Comparison of ENCODE assay signal across 18 mouse cellular contexts in the genomic region with DNA sequence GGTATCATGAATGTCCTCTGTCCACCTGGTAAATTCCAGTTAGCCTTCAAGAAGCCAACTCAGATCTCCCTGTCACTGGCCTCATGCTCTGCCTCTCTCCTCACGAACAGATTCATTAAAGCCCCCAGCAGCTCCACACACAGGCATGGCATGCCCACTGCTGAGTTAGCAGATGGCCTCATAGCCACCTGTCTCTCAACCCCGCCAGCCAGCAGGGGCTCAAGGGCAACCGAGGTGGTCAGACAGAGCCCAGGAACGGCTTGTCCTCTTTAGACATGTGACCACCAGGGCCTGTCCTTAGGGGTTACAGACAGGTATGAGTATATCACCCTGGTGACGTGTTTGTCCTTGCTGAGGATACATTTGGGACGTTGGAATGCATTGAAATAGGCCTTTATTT. TPM values are rescaled to one million over a fixed set of nuclear protein-coding genes. Genes with fewer than 3 reads are reported as not detected.
A peak's percentile ranks its signal among the peaks of the same experiment; 100 is the strongest.
DNase-seq lines count a peak whose midpoint lies in the region; TF ChIP-seq lines count a peak whose summit lies in the region.
"Had no signal": no experiment of that assay in that cellular context is flagged by ENCODE, and none has a peak within 500 bp of the region (broad histone marks: within the 10 kb centered on the region; RNA-seq: fewer than 3 reads in every experiment).

No protein-coding gene starts in this region.

- no peaks in the 10 kb centered on the region for H3K36me3 ChIP-seq in myocyte (ENCODE audit: control insufficient read depth, insufficient read depth)
- H3K36me3 ChIP-seq: liver, embryonic 15.5 days; midbrain, embryonic 15.5 days had no signal

- peak; percentile 64 for DNase-seq in gastrocnemius, postnatal 25 days
- DNase-seq in gastrocnemius, postnatal 10 days = no peak
- DNase-seq in heart, postnatal 4 days = peak; percentile 39
- no peak for DNase-seq in heart, postnatal 14 days
- peak; percentile 58 for DNase-seq in cerebellum, adult 8-10 months
- no peak for DNase-seq in layer of hippocampus, adult 8-10 months (ENCODE audit: low spot score in 2 of 2)
- DNase-seq: adrenal gland, postnatal 10 days; B cell, adult 2 months; forebrain, postnatal 0 days; thymus, postnatal 4 days had no signal

- intact Hi-C loops in heart, postnatal 14 days (cut with DNase I) = no loop called here

- H3K79me2 ChIP-seq in myocyte (ENCODE audit: control insufficient read depth, insufficient read depth) = no peaks in the 10 kb centered on the region

- no peak overlapping the region for H3ac ChIP-seq in myocyte (ENCODE audit: control insufficient read depth, insufficient read length)

- H3K27me3 ChIP-seq in myocyte (ENCODE audit: control insufficient read depth, insufficient read depth, insufficient read length) = no peaks in the 10 kb centered on the region
- H3K27me3 ChIP-seq: midbrain, embryonic 15.5 days had no signal

- no peak overlapping the region for H3K4me3 ChIP-seq in myocyte
- H3K4me3 ChIP-seq: liver, embryonic 15.5 days; midbrain, embryonic 15.5 days had no signal

- TF ChIP-seq POLR2A in myocyte (IDR thresholded peaks at IDR 0.05; ENCODE audit: insufficient read length, low read depth) = no peak

- peak overlapping the region; percentile 10 for H3K4me2 ChIP-seq in myocyte (ENCODE audit: low read depth)
- H3K4me2 ChIP-seq: hindbrain, embryonic 14.5 days; liver, embryonic 15.5 days; midbrain, embryonic 15.5 days had no signal

TF ChIP-seq in myocyte, 11 proteins besides CTCF, POLR2A, EP300 and RAD21:
- TF ChIP-seq MYOG (IDR thresholded peaks at IDR 0.05; ENCODE audit: control insufficient read depth in 1 of 3, insufficient read depth in 1 of 3, insufficient read length in 2 of 3, low read depth in 2 of 3) = peak in 2 of 3 experiments; percentile 28 to 61
- TF ChIP-seq TCF3 (IDR thresholded peaks at IDR 0.05; ENCODE audit: insufficient read length, low read depth) = no peak
- TF ChIP-seq MYOD1 (IDR thresholded peaks at IDR 0.05; ENCODE audit: control insufficient read depth in 1 of 3, insufficient read length in 2 of 3, low read depth in 2 of 3) = peak in 2 of 3 experiments; percentile 46 to 69

RNA-seq across cellular contexts. Expression of a gene that starts 19.9 kb away (rescaled TPM):
- 1 to 10 TPM; 4.5 to 7.8 TPM for total RNA-seq in gastrocnemius, postnatal 25 days (2021)
- total RNA-seq in gastrocnemius, postnatal 10 days (2021) = 1 to 10 TPM; 4.0 to 4.6 TPM
- total RNA-seq in heart, postnatal 4 days (2021) = 1 to 10 TPM; 7.2 to 8.6 TPM
- 10 to 100 TPM; 10.1 to 11.3 TPM for total RNA-seq in heart, postnatal 14 days (2021)
- polyA plus RNA-seq in myocyte (2012; fragmentation: generic; extraction: Trizol) = 2.1 TPM
- total RNA-seq in layer of hippocampus, adult 8-10 months (2022) = 1 to 10 TPM; 2.5 to 3.4 (median 3.3) TPM

RNA-seq across cellular contexts. Expression of a gene that starts 49.1 kb away (rescaled TPM):
- not detected for total RNA-seq in gastrocnemius, postnatal 25 days (2021)
- total RNA-seq in gastrocnemius, postnatal 10 days (2021) = not detected
- not detected for total RNA-seq in heart, postnatal 4 days (2021)
- under 1 TPM in 1 of 2 experiments, not detected in 1; 0.81 TPM for total RNA-seq in heart, postnatal 14 days (2021)
- not detected for polyA plus RNA-seq in myocyte (2012; fragmentation: generic; extraction: Trizol)
- not detected for total RNA-seq in layer of hippocampus, adult 8-10 months (2022)
- total RNA-seq: forebrain, postnatal 0 days; layer of hippocampus, adult 18-20 months; left cerebral cortex, adult 8-10 months had no signal
- polyA plus RNA-seq: embryonic facial prominence, embryonic 14.5 days; limb, embryonic 14.5 days; liver, embryonic 15.5 days had no signal

Comparison
In these comparisons a context has a peak if more than half of its experiments do, and no peak if none do; other contexts are left out.
1. DNase-seq: peak in gastrocnemius, postnatal 25 days (single experiment), heart, postnatal 4 days (single experiment) and cerebellum, adult 8-10 months (single experiment); none in gastrocnemius, postnatal 10 days (single experiment), heart, postnatal 14 days (0 of 2) and layer of hippocampus, adult 8-10 months (0 of 2).